Mouse (Mus musculus) erythroblast, adult 5-6 weeks (primary cell): Measurements from ENCODE around the gene Mical3. TPM values are rescaled to one million over a fixed set of nuclear protein-coding genes. Genes with fewer than 3 reads are reported as not detected.

Experiments
- ATAC-seq: replicated peaks from 2 replicates; pipeline ENCODE4 v1.8.0; 2016; ENCODE audit warnings: moderate number of reproducible peaks, mild to moderate bottlenecking, moderate TSS enrichment, inconsistent platforms; ENCODE audit not compliant: poor library complexity, low FRiP score, severe bottlenecking
- total RNA-seq, 2 experiments: library from RNA; stranded (forward) in 1 of 2; stranded (reverse) in 1 of 2; fragments of 150-400 nt in 1 of 2; fragments of 200-764, 138-1000 nt in 1 of 2; gene quantifications; 2 replicates each; pipeline versions ENCODE4 v1.2.3 to v1.2.4; 2015 to 2017; ENCODE audit warnings: low replicate concordance in 2 of 2

Mical3 gene
- total RNA-seq, 2 experiments from 2014 or later, result 99.0 to 133 TPM

- no peak for ATAC-seq
Observed at GRCm38 (mm10) chr6:121062891-121063408, 67.8 kb downstream of the Mical3 start.

DNA sequence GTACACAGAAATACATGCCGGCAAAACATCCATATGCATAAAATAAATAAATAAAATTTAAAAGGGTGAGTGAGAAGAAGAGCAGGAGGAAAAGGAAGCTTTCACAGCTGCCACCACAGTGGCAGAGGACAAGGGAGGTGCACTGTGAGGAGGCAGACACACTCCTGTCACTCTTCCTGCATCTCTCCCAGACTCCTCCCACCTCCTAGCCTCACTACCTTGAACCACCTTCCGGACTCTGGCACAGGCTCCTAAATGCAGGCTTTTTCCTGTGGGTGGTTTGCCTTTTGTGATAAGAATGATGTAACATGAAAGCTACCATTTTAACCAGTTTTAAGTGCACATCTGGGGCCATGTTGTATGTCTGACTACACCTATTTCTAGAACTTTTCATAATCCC, 72.8 kb downstream of the Mical3 start:
- no peak for ATAC-seq

DNA sequence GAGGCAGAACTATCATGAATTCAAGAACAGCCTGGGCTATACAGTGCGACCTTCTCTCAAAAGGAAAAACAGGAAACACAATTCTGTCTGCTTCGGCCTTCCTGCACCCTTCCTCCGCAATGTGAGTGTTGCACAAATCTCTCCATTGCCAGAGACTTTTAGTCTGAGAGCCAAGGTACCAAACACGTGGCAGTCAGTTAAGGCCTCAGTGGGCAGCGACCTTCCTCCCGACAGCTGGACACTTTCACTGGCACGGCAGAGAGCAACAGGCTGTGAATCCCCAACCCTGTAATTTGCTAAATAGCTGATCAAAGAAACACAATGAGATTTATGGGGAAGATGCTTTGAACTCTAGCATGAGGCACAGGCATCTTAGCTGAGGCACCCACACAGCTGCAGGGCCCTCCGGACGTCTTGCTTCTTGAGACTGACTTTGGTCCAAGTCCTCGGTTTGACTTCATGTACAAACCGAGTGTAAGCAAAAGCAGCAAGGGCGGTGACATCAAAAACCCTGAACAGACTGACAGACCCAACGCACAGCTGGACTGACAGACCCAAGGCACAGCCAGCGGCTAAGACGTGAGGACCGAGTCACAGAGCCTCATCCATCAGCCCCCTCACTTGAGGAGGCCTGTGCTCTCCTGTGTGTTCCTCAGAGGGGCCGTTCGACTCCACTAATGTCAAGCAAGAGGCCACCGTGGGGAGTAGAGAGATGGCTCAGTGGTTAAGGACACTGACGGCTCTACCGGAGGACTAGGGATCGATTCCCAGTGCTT, 73.4 kb downstream of the Mical3 start:
- ATAC-seq, result no peak

- no peak for ATAC-seq
Observed at GRCm38 (mm10) chr6:121055496-121055895, 75.3 kb downstream of the Mical3 start.

- ATAC-seq, result no peak
Observed at GRCm38 (mm10) chr6:121054908-121055307, 75.9 kb downstream of the Mical3 start.

DNA sequence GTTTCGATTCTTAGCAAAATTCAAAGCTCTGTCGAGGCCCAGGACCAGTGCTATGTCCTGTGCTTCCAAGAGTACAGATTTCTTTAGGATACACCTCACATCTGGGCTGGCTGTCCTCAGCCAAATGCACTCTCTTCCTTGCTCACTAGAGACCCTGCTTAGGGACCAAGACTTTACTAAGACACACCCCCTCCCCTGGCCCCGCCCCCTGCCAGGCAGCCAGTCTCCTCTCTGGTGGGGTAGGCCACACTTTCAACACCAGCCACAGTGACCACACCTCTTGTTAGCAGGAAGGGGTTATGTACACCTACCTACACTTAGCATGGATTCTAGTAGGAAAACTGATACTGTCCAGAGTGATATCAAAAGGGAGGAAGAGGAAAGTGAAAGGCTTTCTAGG, 76.5 kb downstream of the Mical3 start:
- ATAC-seq, result no peak

DNA sequence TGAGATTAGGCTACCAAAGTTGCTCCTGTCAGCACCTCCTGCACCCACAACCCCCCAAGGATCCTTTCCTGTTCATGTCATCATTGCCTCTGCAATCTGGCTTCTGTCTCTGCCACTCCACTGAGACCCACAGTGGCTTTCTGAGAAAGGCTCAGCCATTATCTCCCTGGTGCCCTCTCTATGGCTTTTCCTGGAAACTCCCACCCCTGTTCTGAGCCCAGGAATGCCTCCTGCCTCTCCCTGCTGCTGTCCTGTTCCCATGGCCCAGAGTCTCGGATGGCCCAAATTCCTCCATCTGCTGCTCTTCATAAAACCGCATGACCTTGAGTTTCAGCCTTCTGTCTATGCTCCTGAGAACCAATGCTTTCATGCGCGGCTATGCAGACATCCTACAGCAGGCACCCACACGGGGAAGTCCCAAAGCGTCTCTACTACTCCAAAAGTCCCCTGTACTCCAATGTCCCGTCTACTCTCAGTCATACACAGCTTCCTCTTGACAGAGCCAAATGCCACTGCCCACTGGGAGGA, 77.2 kb downstream of the Mical3 start:
- ATAC-seq, result no peak

DNA sequence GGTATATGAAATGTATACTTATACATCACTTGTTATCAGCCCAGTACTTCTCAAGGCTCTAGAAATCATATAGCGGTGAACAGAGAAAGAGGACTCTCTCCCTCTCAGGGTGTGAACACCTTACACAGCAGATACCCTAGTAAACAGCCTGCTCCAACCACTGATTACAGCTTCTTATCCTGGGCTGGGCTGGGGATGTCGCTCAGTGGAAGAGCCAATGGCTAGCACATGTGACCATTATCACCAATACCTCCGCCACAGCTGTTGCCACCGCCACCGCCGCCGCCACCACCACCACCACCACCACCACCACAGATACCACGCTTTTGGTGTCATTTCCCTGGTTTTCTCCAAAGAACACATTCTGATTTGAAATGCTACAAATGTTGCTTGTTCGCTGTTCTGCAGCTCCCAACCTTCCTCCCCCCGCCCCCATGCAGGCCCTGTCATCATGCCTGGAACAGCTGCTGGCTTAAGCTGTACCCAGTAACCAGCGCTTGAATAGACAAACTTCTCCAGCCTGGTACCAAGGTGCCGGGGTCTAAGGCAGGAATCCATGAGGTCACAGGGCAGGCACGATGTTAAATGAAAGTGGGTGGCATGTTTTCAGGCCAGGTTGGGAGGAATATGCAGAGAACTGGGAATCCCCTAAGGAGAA, 78.7 kb downstream of the Mical3 start:
- ATAC-seq, result peak; percentile 92

DNA sequence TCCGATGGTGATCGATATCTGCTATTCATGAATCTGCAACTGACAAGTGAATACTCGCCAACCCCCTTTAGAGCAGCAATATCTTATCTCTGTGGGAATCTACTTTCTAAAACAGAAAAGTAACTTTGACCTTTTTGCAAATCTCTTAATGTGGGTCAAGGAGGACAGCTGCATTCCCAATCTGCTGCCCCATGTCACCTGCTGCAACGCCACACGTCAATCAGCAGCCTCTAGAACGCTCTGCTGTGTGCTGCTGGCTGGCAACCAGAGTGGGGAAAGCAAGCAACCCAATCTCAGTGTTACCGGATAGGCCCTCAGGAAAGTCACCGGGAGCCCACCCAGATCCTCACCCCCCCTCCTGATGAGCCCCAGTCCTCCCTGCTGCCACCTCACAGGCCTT, 79.4 kb downstream of the Mical3 start:
- ATAC-seq, result no peak

DNA sequence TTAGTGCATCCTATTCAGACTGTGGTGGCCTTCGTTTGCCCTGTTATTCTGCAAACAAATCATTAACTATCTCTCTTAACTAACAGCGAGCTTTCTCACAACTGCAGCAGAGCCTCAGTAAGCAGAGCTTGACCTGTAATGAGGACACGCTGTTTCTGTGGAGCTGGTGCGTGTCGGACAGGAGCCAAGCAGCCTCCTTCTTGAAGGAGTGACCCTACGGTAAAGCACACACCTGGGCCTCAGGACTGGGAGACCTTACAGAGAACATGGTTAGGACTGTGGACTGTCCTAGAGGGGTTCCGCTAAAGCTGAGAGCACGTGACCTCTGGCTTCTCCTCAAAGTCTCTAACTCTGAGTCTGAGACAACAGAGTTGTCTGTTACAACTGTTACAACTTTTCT, 82.1 kb downstream of the Mical3 start:
- ATAC-seq, result no peak

DNA sequence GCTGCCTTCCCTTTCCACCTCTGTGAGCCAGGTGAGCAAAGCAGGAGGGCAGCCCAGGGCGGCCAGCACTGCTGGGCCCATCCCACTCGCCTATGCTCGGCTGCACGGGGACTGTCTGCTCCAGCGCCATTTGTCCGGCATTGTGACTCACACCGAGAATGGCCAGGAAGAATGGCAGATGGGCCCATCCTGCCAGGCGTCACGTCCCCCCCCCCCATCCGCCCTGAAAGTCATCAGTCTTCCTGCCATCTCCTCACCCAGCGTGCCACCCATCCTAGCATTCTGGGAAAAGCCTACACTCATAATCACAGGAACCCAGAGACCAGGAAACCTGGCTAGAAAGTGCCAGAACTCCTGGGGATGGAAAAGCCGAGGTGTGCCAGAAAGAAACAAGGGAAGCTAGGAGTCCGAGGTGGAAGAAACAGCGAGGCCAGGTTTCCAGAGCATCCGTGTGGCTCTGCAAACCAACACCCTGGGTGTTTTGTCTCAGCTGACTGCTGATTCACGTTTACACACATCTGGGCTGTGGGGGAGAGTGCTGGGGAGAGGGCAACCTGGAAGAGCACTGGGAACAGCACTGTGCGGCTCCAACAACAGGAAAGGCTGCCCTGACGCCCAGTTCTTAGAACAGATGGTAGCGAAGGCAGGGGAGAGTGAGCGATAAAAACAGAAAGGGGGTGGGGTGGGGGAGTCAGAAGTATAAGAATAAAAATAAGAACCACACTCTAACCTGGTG, 85.3 kb downstream of the Mical3 start:
- no peak for ATAC-seq

DNA sequence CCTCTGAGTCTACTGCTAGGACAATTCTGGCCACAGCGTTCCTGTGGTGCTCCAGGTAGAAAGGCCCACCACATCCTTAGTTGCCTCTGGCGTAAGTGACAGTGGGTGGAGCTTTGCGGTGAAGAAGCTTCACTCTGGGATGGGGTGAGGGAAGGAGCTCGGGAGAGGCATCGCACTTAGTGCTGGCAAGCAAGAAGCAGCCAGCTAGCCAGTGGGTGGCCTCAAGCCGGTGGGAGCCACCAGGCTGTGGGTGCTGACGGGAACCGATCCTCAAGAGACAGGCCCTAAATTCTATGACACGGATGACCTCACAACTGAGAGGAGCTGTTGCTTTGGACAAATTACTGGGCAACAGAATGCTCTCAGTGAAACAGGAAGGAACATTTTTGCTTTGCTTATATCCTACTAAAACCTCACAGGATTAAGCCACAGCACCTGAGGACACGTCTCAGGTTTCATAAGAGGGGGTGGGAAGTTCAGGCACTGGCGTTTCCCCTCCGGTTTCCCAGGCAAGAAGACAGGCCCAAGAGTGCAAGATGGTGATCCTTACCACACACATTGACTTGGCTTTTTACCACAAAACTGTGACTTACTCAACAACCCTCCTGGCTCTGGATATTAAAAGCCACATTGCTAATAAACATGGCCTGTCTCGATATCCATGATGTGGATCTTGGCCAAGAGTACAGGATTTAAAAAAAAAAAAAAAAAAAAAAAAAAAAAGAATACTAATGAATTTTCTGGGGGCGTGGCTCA, 87.2 kb downstream of the Mical3 start:
- ATAC-seq, result no peak

DNA sequence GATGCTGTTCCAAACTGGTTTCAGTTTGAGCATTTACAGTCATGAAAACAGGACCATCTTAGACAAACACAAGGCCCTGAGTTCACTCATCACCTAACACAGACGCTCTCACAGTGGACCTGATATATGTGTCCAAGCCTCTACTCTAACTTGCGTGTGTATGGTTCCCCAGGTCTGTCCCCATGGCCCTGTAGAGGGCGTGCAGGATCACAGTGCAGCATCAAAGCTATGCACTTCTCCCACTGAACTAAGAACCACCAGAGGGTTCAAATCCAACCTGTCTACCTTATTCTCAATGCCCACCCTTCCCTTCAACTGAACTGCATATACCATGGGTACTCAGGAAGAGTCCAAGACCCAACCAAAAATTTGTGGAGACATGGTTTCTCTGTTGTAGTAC, 91.1 kb downstream of the Mical3 start:
- no peak for ATAC-seq

GRCm38 (mm10) chr6:121039286-121039685, 91.5 kb downstream of the Mical3 start:
- no peak for ATAC-seq

DNA sequence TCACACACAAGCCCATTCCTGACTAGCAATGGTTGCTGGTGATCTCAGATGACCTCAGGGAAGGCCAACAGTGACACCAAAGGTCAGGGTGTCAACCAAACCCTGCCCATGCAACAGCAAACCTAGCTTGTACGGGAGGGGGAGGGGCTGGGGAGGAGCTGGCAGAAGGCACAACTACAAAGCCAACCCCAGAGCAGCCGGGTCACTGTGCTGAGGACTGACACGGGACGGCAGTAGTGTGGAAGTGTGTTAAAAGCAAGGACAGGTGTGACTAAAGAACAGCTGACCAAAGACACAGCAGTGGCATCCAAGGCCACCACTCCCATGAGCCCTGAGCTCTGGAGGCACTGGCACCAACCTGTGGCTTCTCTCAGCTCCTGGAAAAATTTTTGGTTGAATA, 93.7 kb downstream of the Mical3 start:
- ATAC-seq, result no peak

DNA sequence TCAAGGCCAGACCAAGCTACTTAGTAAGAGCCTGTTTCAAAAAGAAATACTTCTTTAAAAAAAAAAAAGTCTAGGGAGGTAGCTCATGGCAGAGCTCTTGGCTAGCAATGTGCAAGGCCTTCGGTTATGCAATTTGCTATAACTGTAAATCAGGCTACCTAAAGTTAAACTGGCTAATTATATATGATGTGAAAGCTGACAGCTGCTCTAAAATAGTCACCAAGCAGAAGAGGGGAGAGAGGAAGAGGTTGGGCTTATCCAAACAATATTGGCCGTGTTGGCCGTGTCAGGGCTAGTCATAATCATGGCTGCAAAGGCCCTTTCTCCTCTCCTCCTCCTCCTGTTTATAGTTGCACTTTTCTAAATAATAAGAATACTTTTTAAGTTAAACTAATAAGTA, 94.9 kb downstream of the Mical3 start:
- no peak for ATAC-seq

GRCm38 (mm10) chr6:121035268-121035667, 95.5 kb downstream of the Mical3 start:
- ATAC-seq, result no peak

- no peak for ATAC-seq
Observed at GRCm38 (mm10) chr6:121033250-121033649, 97.5 kb downstream of the Mical3 start.

DNA sequence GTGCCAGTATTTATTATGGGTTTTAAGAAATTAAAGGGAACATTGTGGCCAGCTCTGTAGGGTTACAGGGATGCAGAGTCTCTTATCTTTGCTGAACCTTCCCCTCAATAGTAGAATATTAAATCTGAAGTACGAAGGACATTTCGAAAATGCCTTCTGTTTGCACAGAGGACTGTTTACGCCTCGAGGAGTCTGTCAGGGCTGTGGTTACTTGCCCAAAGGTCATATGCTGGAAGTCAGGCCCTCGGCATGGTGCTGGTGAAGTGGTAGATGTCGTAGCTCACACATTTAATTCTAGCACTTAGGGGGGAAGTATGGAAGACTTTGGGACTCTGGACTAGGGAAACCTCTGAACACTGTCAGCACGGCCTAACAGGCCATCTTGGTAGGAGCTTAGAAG, 99.4 kb downstream of the Mical3 start:
- ATAC-seq, result no peak
